Mouse (Mus musculus) liver, embryonic 12.5 days (tissue): ENCODE measurements around the gene Gm9573. TPM values are rescaled to one million over a fixed set of nuclear protein-coding genes. Genes with fewer than 3 reads are reported as not detected.
A peak's percentile ranks its signal among the peaks of the same experiment; 100 is the strongest.

Experiments used
- ATAC-seq: fragments of 200-750 bp; cut with Nextera tagmentation; 2 replicates; pipeline ENCODE4 v1.8.0; 2017; ENCODE audit warnings: moderate number of reproducible peaks, mild to moderate bottlenecking, moderate library complexity
- H3K27ac ChIP-seq: fragments of 300-500 bp; sonication (generic); 2 replicates; pipeline ENCODE4 v1.5.1; 2016; ENCODE audit warnings: mild to moderate bottlenecking
- H3K27me3 ChIP-seq: fragments of 300-500 bp; sonication (generic); replicated peaks from 2 replicates; pipeline ENCODE4 v1.6.1; 2016; ENCODE audit warnings: mild to moderate bottlenecking, moderate library complexity
- H3K36me3 ChIP-seq: fragments of 300-500 bp; sonication (generic); 2 replicates; pipeline ENCODE4 v1.6.1; 2016; ENCODE audit warnings: mild to moderate bottlenecking, moderate library complexity
- H3K4me1 ChIP-seq: fragments of 300-500 bp; sonication (generic); 2 replicates; pipeline ENCODE4 v1.6.1; 2016
- H3K4me2 ChIP-seq: fragments of 300-500 bp; sonication (generic); 2 replicates; pipeline ENCODE4 v1.6.1; 2016; ENCODE audit warnings: mild to moderate bottlenecking, moderate library complexity
- H3K4me3 ChIP-seq: fragments of 300-500 bp; sonication (generic); 2 replicates; pipeline ENCODE4 v1.5.1; 2016; ENCODE audit warnings: mild to moderate bottlenecking, moderate library complexity
- H3K9ac ChIP-seq: fragments of 300-500 bp; sonication (generic); 2 replicates; pipeline ENCODE4 v1.6.1; 2016; ENCODE audit warnings: mild to moderate bottlenecking, moderate library complexity
- H3K9me3 ChIP-seq: fragments of 300-500 bp; sonication (generic); replicated peaks from 2 replicates; pipeline ENCODE4 v1.6.1; 2016; ENCODE audit warnings: mild to moderate bottlenecking, moderate library complexity
- WGBS: fragments of 180-500 bp; shearing (Covaris S2); methylation state at CpG from one replicate; pipeline ENCODE4 v1.1.7; 2016; ENCODE audit not compliant: insufficient replicate concordance; 5-methylcytosine and 5-hydroxymethylcytosine counted together
- polyA plus RNA-seq: library from polyadenylated mRNA; unstranded; fragments of >200 nt; fragmentation: Nextera tagmentation; extraction: Ambion mirVana; gene quantifications from 2 replicates; pipeline ENCODE4 v1.2.1, GENCODE M21; 2016

The Gm9573 gene
- not detected in 2 replicates for polyA plus RNA-seq

DNA sequence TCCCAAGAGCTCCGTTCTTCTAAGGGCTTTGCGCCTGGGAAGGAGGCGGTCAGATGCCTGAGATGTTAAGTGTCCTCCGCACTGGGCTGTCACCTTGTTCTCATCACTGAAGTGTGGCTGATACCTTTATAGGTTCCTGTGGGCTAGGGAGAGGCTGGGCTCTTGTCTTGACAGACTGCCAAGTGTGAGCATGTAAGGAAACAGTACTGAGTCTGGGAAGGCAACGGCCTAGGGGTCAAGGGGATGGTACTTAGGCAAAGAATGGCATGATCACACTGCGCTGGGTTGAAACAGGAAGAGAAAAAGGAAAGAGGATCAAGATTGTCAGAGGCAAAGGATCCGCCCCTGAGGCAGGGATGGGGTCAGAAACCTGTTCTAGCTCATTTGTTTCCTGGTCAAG is at the start of gene Gm9573:
Gene Gm9573, minus strand, starts transcription at position 101 of the 400 bp plus-strand sequence.
- no peak within 1 kb of the TSS for H3K9ac ChIP-seq
- H3K27me3 ChIP-seq, result no peaks in the 10 kb centered on the region
- no peak within 1 kb of the TSS for H3K4me3 ChIP-seq
- H3K9me3 ChIP-seq, result no peaks in the 10 kb centered on the region
- H3K4me2 ChIP-seq, result no peak within 1 kb of the TSS
- H3K27ac ChIP-seq, result no peak within 1 kb of the TSS
- WGBS, result 59% methylated on average over 7 of the region's 7 CpGs
- H3K4me1 ChIP-seq, result no peaks in the 10 kb centered on the region
- no peak for ATAC-seq
- H3K36me3 ChIP-seq, result no peaks in the 10 kb centered on the region

DNA sequence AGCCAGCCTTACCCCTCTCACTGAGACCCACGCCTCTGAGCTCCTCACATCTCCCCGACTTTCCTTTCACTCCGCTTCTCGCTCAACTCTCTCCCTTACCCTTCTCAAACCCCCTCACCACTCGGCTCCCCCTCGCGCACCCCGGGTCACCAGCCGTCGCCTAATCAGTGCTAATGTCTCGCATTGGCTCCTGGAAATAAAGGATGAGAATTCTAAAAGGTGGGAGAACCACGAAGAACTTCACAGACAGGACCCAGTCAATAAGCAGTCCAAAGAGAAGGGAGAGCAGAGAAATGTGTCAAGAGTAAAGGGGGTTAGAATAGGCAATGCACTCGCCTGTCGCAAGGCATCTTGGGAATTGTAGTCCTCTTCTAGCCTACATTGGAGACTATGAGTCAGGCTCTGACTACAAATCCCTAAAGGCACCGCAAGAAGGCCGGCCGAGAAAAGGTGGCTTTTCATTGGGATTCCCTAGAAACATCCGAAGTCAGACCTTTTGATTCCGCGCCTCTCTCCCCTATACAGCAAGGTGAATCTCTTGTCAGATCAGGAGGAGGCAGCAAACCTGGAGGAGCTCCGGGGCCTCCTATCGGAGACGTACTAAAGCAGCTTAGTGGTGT is 47.1 kb upstream of the Gm9573 start, which contains the start of gene Gtf2h4:
Gene Gtf2h4, minus strand, starts transcription at position 324 of the 620 bp plus-strand sequence.
- Histone ChIP-seq H3K4me3 (peak within 1 kb of the TSS; percentile 83), H3K4me2 (peak within 1 kb of the TSS; percentile 83), H3K27me3 (no peaks in the 10 kb centered on the region), H3K27ac (peak within 1 kb of the TSS; percentile 51; the same call in 1 of the 2 replicates), H3K36me3 (peaks cover 25% of the 10 kb centered on the region), H3K9me3 (no peaks in the 10 kb centered on the region), H3K9ac (peak within 1 kb of the TSS; percentile 86), H3K4me1 (peaks cover 18% of the 10 kb centered on the region)
- ATAC-seq, result peak; percentile 96
- 1% methylated on average over 23 of the region's 23 CpGs for WGBS

DNA sequence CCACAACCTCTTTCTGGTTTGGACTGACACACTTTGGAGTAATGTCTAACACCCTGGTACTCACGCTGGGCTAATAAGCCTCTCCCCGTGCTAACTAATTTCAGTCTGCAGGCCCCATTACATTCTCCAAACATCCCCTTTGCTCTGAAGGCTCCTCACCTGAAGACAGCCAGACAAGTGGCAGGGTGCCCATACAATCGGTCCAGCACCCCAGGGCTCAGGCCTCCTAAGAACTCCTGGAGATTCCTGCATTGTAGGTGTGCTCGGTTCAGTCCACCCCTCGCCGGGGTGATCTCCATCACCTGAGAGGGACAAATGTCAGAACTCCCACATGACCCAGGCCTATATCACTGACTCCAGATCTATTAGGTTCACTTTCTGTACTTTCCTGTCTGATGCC is 46.1 kb upstream of the Gm9573 start:
- peaks cover 25% of the 10 kb centered on the region for H3K36me3 ChIP-seq
- no peak overlapping the region for H3K27ac ChIP-seq
- H3K27me3 ChIP-seq, result no peaks in the 10 kb centered on the region
- peaks cover 26% of the 10 kb centered on the region for H3K4me1 ChIP-seq
- WGBS, result 80% methylated on average over 6 of the region's 6 CpGs
- no peaks in the 10 kb centered on the region for H3K9me3 ChIP-seq
- no peak for ATAC-seq
- peak overlapping the region; percentile 83 for H3K4me2 ChIP-seq
- peak overlapping the region; percentile 83 for H3K4me3 ChIP-seq
- peak overlapping the region; percentile 86; the same call in 1 of the 2 replicates for H3K9ac ChIP-seq

DNA sequence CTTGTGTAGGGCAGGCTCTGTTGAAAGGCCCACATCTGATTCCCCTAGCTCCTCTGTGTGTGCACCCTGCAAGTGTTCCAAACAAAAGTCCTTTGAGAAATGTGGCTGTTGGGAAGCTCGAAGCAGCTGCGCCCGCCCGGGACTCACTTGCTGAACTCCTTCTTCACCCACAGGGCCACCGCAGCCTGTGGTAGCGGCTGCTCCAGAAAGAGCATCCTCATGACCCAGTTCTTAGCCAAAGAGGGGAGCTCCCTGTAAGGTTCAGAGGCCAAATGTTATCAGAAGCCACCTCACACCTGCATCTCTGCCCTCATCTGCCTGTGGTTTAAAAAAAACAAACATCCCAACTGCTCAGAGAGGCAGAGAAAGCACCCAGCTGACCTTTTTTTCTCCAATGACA is 45.4 kb upstream of the Gm9573 start:
- Histone ChIP-seq H3K4me2 (no peak overlapping the region), H3K27me3 (no peaks in the 10 kb centered on the region), H3K9ac (no peak overlapping the region), H3K36me3 (peaks cover 25% of the 10 kb centered on the region), H3K9me3 (no peaks in the 10 kb centered on the region), H3K27ac (no peak overlapping the region), H3K4me3 (no peak overlapping the region), H3K4me1 (peaks cover 28% of the 10 kb centered on the region)
- 93% methylated on average over 6 of the region's 6 CpGs for WGBS
- ATAC-seq, result no peak

DNA sequence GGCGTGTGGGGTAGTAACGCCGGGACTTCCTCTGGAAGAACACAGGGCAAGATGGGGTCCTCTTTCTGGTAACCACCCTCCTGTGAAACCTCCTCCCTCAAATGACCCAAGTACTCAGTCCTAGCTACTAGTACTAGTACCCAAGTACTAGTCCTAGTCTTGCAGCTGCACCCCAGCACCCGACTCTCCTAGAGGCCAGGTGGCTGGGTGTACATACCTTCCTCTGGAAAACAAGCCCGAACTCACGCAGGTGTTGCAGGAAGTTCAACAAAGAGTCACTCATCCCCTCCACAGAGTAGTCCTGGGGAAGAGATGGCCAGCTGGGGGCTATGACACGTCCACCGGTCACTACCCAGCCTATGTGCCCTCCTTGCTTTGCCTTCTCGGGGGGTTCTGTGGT is 43.3 kb upstream of the Gm9573 start:
- no peak overlapping the region for H3K4me3 ChIP-seq
- H3K36me3 ChIP-seq, result peaks cover 34% of the 10 kb centered on the region
- no peak overlapping the region for H3K4me2 ChIP-seq
- no peak overlapping the region for H3K27ac ChIP-seq
- H3K9me3 ChIP-seq, result no peaks in the 10 kb centered on the region
- no peak overlapping the region for H3K9ac ChIP-seq
- ATAC-seq, result no peak
- H3K27me3 ChIP-seq, result no peaks in the 10 kb centered on the region
- H3K4me1 ChIP-seq, result peaks cover 39% of the 10 kb centered on the region
- 87% methylated on average over 9 of the region's 9 CpGs for WGBS

DNA sequence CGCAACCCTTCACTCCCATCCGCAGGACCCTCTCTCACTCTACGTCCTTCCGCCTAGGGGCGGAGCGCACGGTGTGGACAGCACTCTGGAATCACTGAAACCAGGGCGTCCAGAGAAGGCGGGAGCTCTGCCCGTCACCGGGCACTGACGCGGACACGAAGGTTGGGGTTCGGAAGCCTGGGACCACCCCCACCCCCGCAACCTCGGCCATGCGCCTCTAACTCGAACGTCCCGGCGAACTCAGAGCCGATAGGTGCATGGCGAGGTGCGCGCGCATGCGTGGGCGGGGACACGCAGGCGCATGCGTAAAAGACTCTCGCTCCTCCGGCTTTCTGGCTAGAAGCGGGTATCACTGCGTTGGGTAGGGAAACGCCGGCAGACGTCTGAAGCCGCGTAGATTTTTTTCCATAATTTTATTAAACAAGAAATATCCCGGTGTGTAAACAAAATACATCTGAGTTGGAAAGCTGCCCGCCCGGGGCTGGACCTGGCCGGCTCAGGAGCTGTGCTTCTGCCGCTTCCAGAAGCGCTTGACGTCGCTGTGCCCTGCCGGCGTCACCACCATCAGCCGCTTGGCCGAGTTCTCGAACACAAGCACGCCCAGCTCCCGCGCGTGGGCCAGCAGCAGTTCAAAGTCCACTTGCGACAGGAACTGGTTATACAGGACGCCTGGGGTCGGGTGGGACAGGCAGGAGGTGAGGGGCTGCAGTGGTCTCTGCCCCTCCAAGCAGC is 41.1 kb upstream of the Gm9573 start, which contains the start of gene Vars2:
Gene Vars2, minus strand, starts transcription at position 259 of the 732 bp plus-strand sequence.
- Histone ChIP-seq H3K27ac (peak within 1 kb of the TSS; percentile 69), H3K9ac (peak within 1 kb of the TSS; percentile 86), H3K36me3 (peaks cover 54% of the 10 kb centered on the region), H3K4me1 (peaks cover 24% of the 10 kb centered on the region), H3K27me3 (no peaks in the 10 kb centered on the region), H3K4me3 (peak within 1 kb of the TSS; percentile 78), H3K4me2 (peak within 1 kb of the TSS; percentile 93), H3K9me3 (no peaks in the 10 kb centered on the region)
- under 1% methylated on average over 61 of the region's 61 CpGs for WGBS
- peak; percentile 85 for ATAC-seq

DNA sequence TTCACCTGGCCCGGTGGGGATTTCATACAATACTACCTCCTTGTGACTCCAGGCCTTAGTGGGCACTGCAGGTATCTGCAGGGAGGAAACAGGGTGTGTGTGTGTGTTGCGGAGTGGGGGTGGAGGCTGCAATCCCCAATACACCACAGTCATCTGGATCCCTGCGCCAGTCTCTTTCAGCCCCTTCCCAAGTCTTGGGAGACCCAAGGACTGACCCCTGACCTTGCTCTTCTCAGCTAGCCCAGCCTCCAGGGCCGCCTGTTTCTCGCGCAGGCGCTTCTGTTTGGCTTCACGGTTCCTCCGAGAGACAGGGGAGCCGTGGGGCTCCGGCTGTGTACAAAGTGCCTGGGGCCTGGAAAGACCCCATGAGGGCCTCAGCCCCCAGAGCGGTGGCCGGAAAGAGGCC is 40.4 kb upstream of the Gm9573 start:
- peaks cover 57% of the 10 kb centered on the region for H3K36me3 ChIP-seq
- peak overlapping the region; percentile 93 for H3K4me2 ChIP-seq
- H3K27me3 ChIP-seq, result no peaks in the 10 kb centered on the region
- WGBS, result 8% methylated on average over 13 of the region's 13 CpGs
- no peaks in the 10 kb centered on the region for H3K9me3 ChIP-seq
- H3K9ac ChIP-seq, result peak overlapping the region; percentile 86
- peaks cover 21% of the 10 kb centered on the region for H3K4me1 ChIP-seq
- peak overlapping the region; percentile 68 for H3K27ac ChIP-seq
- peak overlapping the region; percentile 78 for H3K4me3 ChIP-seq
- peak; percentile 31 for ATAC-seq

DNA sequence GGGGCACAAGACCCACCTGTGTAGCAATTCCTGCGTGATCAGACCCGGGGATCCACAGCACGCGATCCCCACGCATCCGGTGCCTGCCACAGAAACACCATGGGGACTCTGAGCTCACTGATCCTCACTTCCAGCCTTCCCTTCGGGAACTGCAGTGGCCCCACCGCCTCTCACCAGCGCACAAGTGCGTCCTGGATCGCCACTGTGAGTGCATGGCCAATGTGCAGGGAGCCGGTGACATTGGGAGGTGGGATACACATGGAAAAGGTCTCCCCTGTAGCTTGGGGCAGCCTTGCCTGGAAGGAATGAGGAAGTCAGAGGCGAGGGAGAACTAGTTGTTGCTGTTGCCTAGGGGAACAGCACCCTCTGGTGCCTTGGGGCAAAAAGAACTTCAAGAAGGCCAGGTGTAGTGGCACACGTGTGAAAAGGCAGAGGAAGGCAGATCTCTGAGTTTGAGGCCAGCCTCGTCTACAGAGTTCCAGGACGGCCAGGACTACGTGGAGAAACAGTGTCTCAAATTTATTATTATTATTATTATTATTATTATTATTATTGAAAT is 39.6 kb upstream of the Gm9573 start:
- ATAC-seq, result no peak
- no peaks in the 10 kb centered on the region for H3K9me3 ChIP-seq
- H3K27ac ChIP-seq, result no peak overlapping the region
- H3K36me3 ChIP-seq, result peaks cover 63% of the 10 kb centered on the region
- 71% methylated on average over 17 of the region's 17 CpGs for WGBS
- peaks cover 21% of the 10 kb centered on the region for H3K4me1 ChIP-seq
- H3K4me2 ChIP-seq, result peak overlapping the region; percentile 93
- no peak overlapping the region; the same call in 1 of the 2 replicates for H3K4me3 ChIP-seq
- H3K27me3 ChIP-seq, result no peaks in the 10 kb centered on the region
- H3K9ac ChIP-seq, result no peak overlapping the region

DNA sequence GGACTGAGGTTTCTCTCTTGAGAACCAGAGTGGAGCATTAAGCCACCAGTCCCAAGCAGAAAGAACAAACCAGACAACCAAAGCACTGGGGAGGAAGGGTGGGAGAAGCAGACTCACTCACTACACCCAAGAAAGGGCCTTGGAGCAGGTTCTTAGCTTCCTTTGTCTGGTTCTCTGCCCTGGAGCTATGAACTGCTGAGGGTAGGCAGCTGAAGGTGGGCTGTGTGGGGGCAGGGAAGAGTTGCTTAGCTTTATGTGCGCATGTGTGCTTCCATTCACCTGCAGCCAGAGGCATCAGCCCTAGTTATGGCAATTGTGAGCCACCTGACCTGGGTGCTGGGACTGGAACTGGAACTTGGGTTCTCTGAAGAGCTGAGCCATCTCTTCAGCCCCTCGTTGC is 26.6 kb upstream of the Gm9573 start:
- Histone ChIP-seq H3K4me1 (no peaks in the 10 kb centered on the region), H3K4me3 (no peak overlapping the region), H3K27ac (no peak overlapping the region), H3K9me3 (no peaks in the 10 kb centered on the region), H3K9ac (no peak overlapping the region), H3K27me3 (0 out of 2 replicates have a peak, but pooled peaks cover 13% of the 10 kb centered on the region), H3K36me3 (peaks cover 35% of the 10 kb centered on the region), H3K4me2 (no peak overlapping the region)
- WGBS, result 67% methylated on average over 2 of the region's 2 CpGs
- no peak for ATAC-seq

DNA sequence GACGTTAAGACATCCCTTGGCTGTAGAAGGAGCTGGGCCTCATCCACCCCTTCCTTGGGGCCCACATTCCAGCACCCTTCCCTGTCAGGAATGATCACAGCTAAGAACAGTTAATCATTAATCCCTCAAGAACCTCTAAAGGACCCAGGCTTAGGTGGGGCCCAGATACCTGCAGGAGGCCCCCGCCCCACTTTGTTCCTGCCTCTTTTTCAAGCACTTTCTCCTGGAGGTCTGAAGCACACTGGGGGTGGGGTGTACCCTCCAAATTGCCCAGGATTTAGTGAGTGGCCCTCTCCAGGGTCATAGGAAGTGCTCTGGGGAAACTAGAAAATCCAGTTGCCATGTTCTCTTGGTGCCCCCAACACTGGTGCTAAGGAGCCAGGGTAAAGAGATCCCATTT is 23.0 kb upstream of the Gm9573 start:
- Histone ChIP-seq H3K9me3 (no peaks in the 10 kb centered on the region), H3K36me3 (no peaks in the 10 kb centered on the region), H3K4me1 (no peaks in the 10 kb centered on the region), H3K27ac (no peak overlapping the region), H3K27me3 (peaks cover 26% of the 10 kb centered on the region; the same call in 1 of the 2 replicates), H3K4me3 (no peak overlapping the region), H3K9ac (no peak overlapping the region), H3K4me2 (no peak overlapping the region)
- 51% methylated on average over 2 of the region's 2 CpGs for WGBS
- no peak for ATAC-seq

DNA sequence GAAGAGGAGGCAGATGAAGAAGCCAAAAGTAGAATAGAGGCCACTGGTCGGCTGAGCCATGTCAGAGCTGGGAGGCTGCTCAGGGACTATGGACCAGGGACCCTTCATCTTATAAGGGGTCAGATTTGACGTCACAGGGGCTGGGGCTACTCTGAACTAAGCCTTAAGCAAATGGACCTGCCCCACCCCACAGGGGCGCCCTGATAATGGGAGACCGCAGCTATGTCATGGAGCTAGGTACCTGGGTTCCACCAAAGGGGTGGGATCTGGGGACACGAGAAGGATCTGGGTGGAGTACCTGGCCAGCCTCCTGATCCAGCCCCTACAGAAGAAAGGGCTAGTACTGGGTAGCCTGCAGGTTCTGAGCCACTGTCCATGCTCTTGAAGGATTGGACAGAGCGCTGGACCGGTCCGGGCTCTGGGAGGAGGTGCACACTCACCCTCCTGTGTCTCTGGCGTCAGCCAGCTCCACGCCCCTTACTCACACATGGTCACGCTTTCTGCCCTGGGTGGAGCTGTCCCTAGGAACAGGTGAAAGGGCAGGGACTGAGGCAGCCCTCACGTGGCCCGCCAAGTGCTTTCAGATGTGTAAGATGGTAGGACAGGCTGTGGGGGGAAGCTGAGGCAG is 17.3 kb upstream of the Gm9573 start, which contains the start of gene Mucl3:
Gene Mucl3, minus strand, starts transcription at position 87 of the 628 bp plus-strand sequence.
- Histone ChIP-seq H3K4me1 (no peaks in the 10 kb centered on the region), H3K9ac (no peak within 1 kb of the TSS), H3K27me3 (peaks cover 42% of the 10 kb centered on the region), H3K27ac (no peak within 1 kb of the TSS), H3K4me3 (no peak within 1 kb of the TSS), H3K9me3 (no peaks in the 10 kb centered on the region), H3K4me2 (no peak within 1 kb of the TSS), H3K36me3 (no peaks in the 10 kb centered on the region)
- no peak for ATAC-seq
- WGBS, result 58% methylated on average over 13 of the region's 13 CpGs
